Comparison of ENCODE assay signal across 7 mouse cellular contexts in the genomic region with DNA sequence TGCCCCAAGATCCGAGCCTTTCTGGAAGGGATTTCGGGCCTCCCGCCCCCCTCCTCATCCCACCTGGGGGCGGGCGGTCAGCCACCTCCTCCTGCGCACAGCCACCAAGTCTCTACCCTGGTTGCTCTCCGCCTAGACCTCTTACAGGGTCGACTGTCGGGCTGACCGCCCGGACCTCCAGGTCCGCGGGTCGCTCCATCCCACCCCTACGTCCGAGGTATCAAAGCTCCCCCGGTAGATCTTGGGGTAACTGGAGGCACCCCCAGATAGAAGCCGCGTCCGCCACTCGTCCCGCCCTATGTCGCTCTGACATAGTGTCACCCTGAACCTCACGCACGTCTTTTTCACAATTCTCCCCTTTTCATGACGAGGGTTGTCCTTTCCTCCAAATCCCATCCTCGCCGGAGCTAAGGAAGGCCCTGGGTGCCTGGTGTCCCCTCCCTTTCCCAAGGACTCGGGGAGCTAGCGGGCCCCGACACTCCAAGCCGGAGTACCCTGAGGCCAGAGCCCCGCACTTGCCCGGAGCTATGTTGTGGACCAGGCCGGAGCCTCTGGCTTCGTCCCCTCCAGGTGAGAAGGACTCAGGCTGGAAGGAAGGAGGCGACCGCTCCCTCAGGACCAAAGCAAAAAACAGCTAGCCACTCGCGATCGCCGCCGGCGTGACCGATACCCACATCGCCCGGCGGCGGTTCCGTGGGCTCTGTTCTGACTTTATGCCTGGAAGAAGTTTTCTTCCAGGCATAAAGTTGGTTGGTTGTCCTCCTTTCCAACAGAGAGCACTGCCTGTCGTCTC.
DNase-seq lines count a peak whose midpoint lies in the region; ATAC-seq and TF ChIP-seq lines count a peak whose summit lies in the region.

No protein-coding gene starts in this region.

- no peak overlapping the region for H3K27ac ChIP-seq in intestine, postnatal 0 days (ENCODE audit: low read depth, low read length)
- H3K27ac ChIP-seq in stomach, embryonic 14.5 days (ENCODE audit: low read length), result no peak overlapping the region

- no peaks in the 10 kb centered on the region for H3K9me3 ChIP-seq in intestine, postnatal 0 days (ENCODE audit: control insufficient read depth)
- no peaks in the 10 kb centered on the region for H3K9me3 ChIP-seq in stomach, embryonic 14.5 days (ENCODE audit: control insufficient read depth, low read depth, low read length)

- peak; percentile 36; the same call in 1 of the 2 replicates for ATAC-seq in intestine, postnatal 0 days
- peak; percentile 34 for ATAC-seq in megakaryocyte, adult 5-6 weeks (ENCODE audit: poor library complexity, severe bottlenecking)
- ATAC-seq in stomach, embryonic 14.5 days (ENCODE audit: insufficient number of reproducible peaks, insufficient read depth, low FRiP score, low read depth), result peak; percentile 37

- H3K4me1 ChIP-seq in intestine, postnatal 0 days (replicated peaks; ENCODE audit: control insufficient read depth, insufficient read depth, low read length), result 0 out of 2 replicates have a peak, but pooled peaks cover 3% of the 10 kb centered on the region
- H3K4me1 ChIP-seq in stomach, embryonic 14.5 days (ENCODE audit: control insufficient read depth, insufficient read depth, low read length), result peaks cover 11% of the 10 kb centered on the region; the same call in 1 of the 2 replicates

- 3% methylated on average over 51 of the region's 51 CpGs for WGBS in intestine, postnatal 0 days
- WGBS in stomach, embryonic 14.5 days, result 3% methylated on average over 51 of the region's 51 CpGs

- TF ChIP-seq CTCF in intestine, postnatal 0 days (IDR thresholded peaks at IDR 0.05; ENCODE audit: low read depth), result no peak

- H3K36me3 ChIP-seq in intestine, postnatal 0 days (ENCODE audit: control insufficient read depth, insufficient read depth), result no peaks in the 10 kb centered on the region
- no peaks in the 10 kb centered on the region for H3K36me3 ChIP-seq in stomach, embryonic 14.5 days (ENCODE audit: control insufficient read depth, insufficient read depth, low read length)

- H3K4me3 ChIP-seq in intestine, postnatal 0 days (ENCODE audit: low read depth, low read length), result peak overlapping the region; percentile 45
- H3K4me3 ChIP-seq in stomach, embryonic 14.5 days (ENCODE audit: low read depth, low read length), result peak overlapping the region; percentile 40

- DNase-seq in urinary bladder, adult 18-20 months (ENCODE audit: low spot score in 2 of 2), result peak; percentile 2 to 27
- no peak for DNase-seq in urinary bladder, postnatal 4 days (ENCODE audit: low spot score in 2 of 2)
- peak; percentile 66 for DNase-seq in cerebellum, adult 9-10 months
- DNase-seq in heart, adult 9 months (ENCODE audit: low spot score in 2 of 2), result peak; percentile 7 to 37

- H3K4me2 ChIP-seq in intestine, postnatal 0 days (replicated peaks; ENCODE audit: low read depth), result peak overlapping the region; percentile 82
- H3K4me2 ChIP-seq in stomach, embryonic 14.5 days (replicated peaks; ENCODE audit: low read depth, low read length), result peak overlapping the region; percentile 97

- peaks cover 34% of the 10 kb centered on the region; the same call in 1 of the 2 replicates for H3K27me3 ChIP-seq in intestine, postnatal 0 days (replicated peaks; ENCODE audit: control insufficient read depth, insufficient read depth, low read length)
- 0 out of 2 replicates have a peak, but pooled peaks cover 3% of the 10 kb centered on the region for H3K27me3 ChIP-seq in stomach, embryonic 14.5 days (ENCODE audit: control insufficient read depth, insufficient read depth, low read length)

- H3K9ac ChIP-seq in intestine, postnatal 0 days (ENCODE audit: low read depth, low read length), result 0 out of 2 replicates have a peak overlapping the region, but pooled peaks have one; percentile 13
- 0 out of 2 replicates have a peak overlapping the region, but pooled peaks have one; percentile 34 for H3K9ac ChIP-seq in stomach, embryonic 14.5 days (replicated peaks; ENCODE audit: low read depth, low read length)

Comparison
In these comparisons a context has a peak if more than half of its experiments do, and no peak if none do; other contexts are left out.
1. DNase-seq: peak in urinary bladder, adult 18-20 months (2 of 2), cerebellum, adult 9-10 months (single experiment) and heart, adult 9 months (2 of 2); none in urinary bladder, postnatal 4 days (0 of 2).
2. Peak in every context shown above with its lines, with median percentiles within 50 percentile points of each other: ATAC-seq.